Mouse (Mus musculus): ENCODE results near the gene Clip4.
A peak's percentile ranks its signal among the peaks of the same experiment; 100 is the strongest.

Gene Clip4

GRCm38 (mm10) chr17:71874077-71874476, 105.8 kb downstream of the Clip4 start:
- DNase-seq (ENCODE audit: low read depth) = peak; percentile 9

GRCm38 (mm10) chr17:71874795-71875194, 106.5 kb downstream of the Clip4 start:
- no peak for DNase-seq (ENCODE audit: low read depth)

GRCm38 (mm10) chr17:71875492-71875891, 107.2 kb downstream of the Clip4 start:
- no peak for DNase-seq (ENCODE audit: low read depth)

DNA sequence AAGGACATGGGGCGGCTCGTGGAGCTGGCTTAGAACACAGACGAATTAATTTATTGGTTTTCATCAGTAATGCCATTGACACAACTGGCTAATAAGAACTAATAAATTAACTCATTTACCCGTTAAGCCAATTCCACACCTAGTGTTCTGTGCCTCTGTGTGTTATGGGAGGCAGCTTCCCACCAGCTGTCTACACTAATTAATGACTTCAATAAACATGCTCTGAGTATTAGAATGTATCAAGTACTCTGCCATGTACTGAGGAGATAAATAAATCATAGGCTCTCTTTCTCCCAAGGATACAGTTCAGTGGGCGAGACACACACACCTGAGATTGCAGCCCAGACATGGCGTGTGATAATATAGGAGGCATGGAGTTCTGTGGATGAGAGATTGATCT, 113.1 kb downstream of the Clip4 start:
- DNase-seq (ENCODE audit: low read depth) = no peak

GRCm38 (mm10) chr17:71909107-71909506, 140.8 kb downstream of the Clip4 start:
- DNase-seq (ENCODE audit: low read depth) = no peak

GRCm38 (mm10) chr17:71913188-71913587, 144.9 kb downstream of the Clip4 start:
- DNase-seq (ENCODE audit: low read depth) = no peak

Measured in fibroblast of lung, adult 2 months (primary cell).